In genomic region chr9:32491484-32491883, GRCm38 (mm10) we compare ENCODE assay signal across 28 mouse cellular contexts. TPM values are rescaled to one million over a fixed set of nuclear protein-coding genes. Genes with fewer than 3 reads are reported as not detected.
DNase-seq lines count a peak whose midpoint lies in the region; TF ChIP-seq lines count a peak whose summit lies in the region.
"Had no signal": no experiment of that assay in that cellular context is flagged by ENCODE, and none has a peak within 500 bp of the region (broad histone marks: within the 10 kb centered on the region; RNA-seq: fewer than 3 reads in every experiment).

No protein-coding gene starts in this region.

- peak overlapping the region; percentile 27; the same call in 1 of the 2 replicates for H3K9ac ChIP-seq in CH12.LX (ENCODE audit: insufficient read depth, low read depth)
- H3K9ac ChIP-seq: embryonic facial prominence, embryonic 13.5 days; forebrain, embryonic 15.5 days; hindbrain, embryonic 15.5 days; liver, embryonic 14.5 days; lung, embryonic 14.5 days; neural tube, embryonic 15.5 days had no signal

- no peak overlapping the region for H3K27ac ChIP-seq in layer of hippocampus, adult 2 months
- peak overlapping the region; percentile 32; the same call in 1 of the 2 replicates for H3K27ac ChIP-seq in CH12.LX (ENCODE audit: insufficient read depth, low read depth)
- H3K27ac ChIP-seq: embryonic facial prominence, embryonic 13.5 days; forebrain, embryonic 10.5 days; forebrain, embryonic 15.5 days; hindbrain, embryonic 10.5 days; hindbrain, embryonic 15.5 days; liver, embryonic 14.5 days; neural tube, embryonic 15.5 days had no signal

- TF ChIP-seq CTCF in layer of hippocampus, adult 2 months (conservative IDR thresholded peaks at IDR 0.05) = no peak
- no peak for TF ChIP-seq CTCF in CH12.LX (conservative IDR thresholded peaks at IDR 0.05 in 1 of 2, IDR thresholded peaks at IDR 0.05 in 1 of 2; ENCODE audit: low read depth in 2 of 2, low read length in 2 of 2)

- DNase-seq in layer of hippocampus, postnatal 14 days (ENCODE audit: low spot score in 2 of 2) = peak; percentile 40 to 54
- no peak for DNase-seq in layer of hippocampus, adult 2 months (ENCODE audit: low spot score in 2 of 2)
- DNase-seq in CH12.LX (ENCODE audit: extremely low read depth) = no peak
- DNase-seq in cerebellum, adult 18-20 months = peak; percentile 8 to 30
- DNase-seq in cerebellum, postnatal 10 days = peak; percentile 69 to 78
- DNase-seq in right cerebral cortex, postnatal 4 days = no peak
- DNase-seq in heart, adult 8-10 months (ENCODE audit: low spot score) = no peak
- DNase-seq in spleen, adult 12 weeks (ENCODE audit: low spot score) = no peak
- DNase-seq: heart, postnatal 14 days; kidney, adult 18-20 months; kidney, postnatal 36 days; layer of hippocampus, postnatal 36 days; liver; lung, embryonic 14.5 days; lung, postnatal 36 days; midbrain, embryonic 14.5 days; retina, postnatal 1 day; right cerebral cortex, postnatal 14 days; spleen, adult 18-20 months; thymus, adult 18-20 months; thymus, postnatal 25 days had no signal

- peaks cover 0 to 24% of the 10 kb centered on the region in 2 experiments for H3K36me3 ChIP-seq in CH12.LX (replicated peaks in 1 of 2; ENCODE audit: control insufficient read depth in 1 of 2, insufficient read depth in 1 of 2, low read length in 1 of 2)
- H3K36me3 ChIP-seq: embryonic facial prominence, embryonic 13.5 days; forebrain, embryonic 10.5 days; forebrain, embryonic 15.5 days; hindbrain, embryonic 10.5 days; hindbrain, embryonic 15.5 days; neural tube, embryonic 15.5 days had no signal

- H3K27me3 ChIP-seq in CH12.LX (replicated peaks) = no peaks in the 10 kb centered on the region
- H3K27me3 ChIP-seq: embryonic facial prominence, embryonic 13.5 days; forebrain, embryonic 15.5 days; hindbrain, embryonic 15.5 days; neural tube, embryonic 15.5 days had no signal

- H3K4me3 ChIP-seq in layer of hippocampus, adult 2 months = no peak overlapping the region
- H3K4me3 ChIP-seq in CH12.LX (replicated peaks in 1 of 3; ENCODE audit: low read depth in 2 of 3, low read length in 2 of 3, poor library complexity in 1 of 3) = no peak overlapping the region
- H3K4me3 ChIP-seq: embryonic facial prominence, embryonic 13.5 days; forebrain, embryonic 10.5 days; forebrain, embryonic 15.5 days; hindbrain, embryonic 10.5 days; hindbrain, embryonic 15.5 days; neural tube, embryonic 15.5 days had no signal

- TF ChIP-seq POLR2A in CH12.LX (IDR thresholded peaks at IDR 0.05; ENCODE audit: low read depth, low read length) = no peak

- H3K4me1 ChIP-seq in CH12.LX (ENCODE audit: control insufficient read depth in 1 of 2, insufficient read depth in 2 of 2) = peaks cover 52 to 93% of the 10 kb centered on the region in 2 experiments

- dilution Hi-C loops in CH12.LX (cut with MboI; ENCODE audit: extremely low pct_ligation_motif_present, extremely low pct_unique_long_range_greater_than_20kb, low sequenced_read_pairs) = no loop called here

- H3K79me2 ChIP-seq in CH12.LX (replicated peaks; ENCODE audit: control insufficient read depth, extremely low read depth, insufficient read depth, poor library complexity, severe bottlenecking) = peaks cover 49% of the 10 kb centered on the region

- H3K9me3 ChIP-seq in CH12.LX (replicated peaks; ENCODE audit: low read length) = no peaks in the 10 kb centered on the region
- H3K9me3 ChIP-seq: embryonic facial prominence, embryonic 13.5 days; forebrain, embryonic 10.5 days; forebrain, embryonic 15.5 days; hindbrain, embryonic 10.5 days; hindbrain, embryonic 15.5 days; neural tube, embryonic 15.5 days had no signal

- TF ChIP-seq EP300 in CH12.LX (IDR thresholded peaks at IDR 0.05; ENCODE audit: low read length) = no peak

- H3K4me2 ChIP-seq in CH12.LX (ENCODE audit: insufficient read depth, low read depth, poor library complexity, severe bottlenecking) = no peak overlapping the region
- H3K4me2 ChIP-seq: embryonic facial prominence, embryonic 13.5 days; forebrain, embryonic 15.5 days; hindbrain, embryonic 15.5 days; lung, embryonic 14.5 days; neural tube, embryonic 15.5 days had no signal

- no peak for TF ChIP-seq RAD21 in CH12.LX (IDR thresholded peaks at IDR 0.05; ENCODE audit: low read depth, low read length)

- in situ Hi-C loops in CH12.LX (cut with MboI; ENCODE audit: low pct_ligation_motif_present, low pct_unique_long_range_greater_than_20kb, low sequenced_read_pairs) = no loop called here

TF ChIP-seq in CH12.LX, 34 proteins besides CTCF, POLR2A, EP300 and RAD21:
- TF ChIP-seq JUN (IDR thresholded peaks at IDR 0.05; ENCODE audit: insufficient read depth, low read depth, low read length) (no peak), ELF1 (IDR thresholded peaks at IDR 0.05; ENCODE audit: low read depth, low read length) (no peak), MAX (IDR thresholded peaks at IDR 0.05; ENCODE audit: low read length) (no peak), CHD1 (IDR thresholded peaks at IDR 0.05; ENCODE audit: low read depth, low read length) (no peak), MEF2A (IDR thresholded peaks at IDR 0.05; ENCODE audit: borderline replicate concordance, low read depth, low read length) (no peak), PAX5 (IDR thresholded peaks at IDR 0.05; ENCODE audit: low read length) (no peak), NELFE (IDR thresholded peaks at IDR 0.05; ENCODE audit: low read depth, low read length) (no peak), HCFC1 (IDR thresholded peaks at IDR 0.05; ENCODE audit: low read depth, low read length) (no peak), SMC3 (IDR thresholded peaks at IDR 0.05; ENCODE audit: low read depth, low read length) (no peak), JUND (conservative IDR thresholded peaks at IDR 0.05; ENCODE audit: low read depth, low read length) (no peak), USF2 (conservative IDR thresholded peaks at IDR 0.05; ENCODE audit: low read depth, low read length) (no peak), RCOR1 (conservative IDR thresholded peaks at IDR 0.05; ENCODE audit: low read depth, low read length) (no peak)

RNA-seq across cellular contexts. Expression of gene Fli1, which starts 51.2 kb away (rescaled TPM):
- total RNA-seq in layer of hippocampus, postnatal 14 days (2021) = 1 to 10 TPM; 6.1 to 6.7 TPM
- 1 to 10 TPM; 4.0 to 4.3 TPM for total RNA-seq in layer of hippocampus, adult 2 months (2021)
- total RNA-seq in CH12.LX (2012; rRNA removed) (20.8 and 23.3 TPM in 2 replicates), CH12.LX (2014; rRNA removed) (29.3 TPM in 2 replicates)
- 20.3 and 20.6 TPM in 2 replicates for polyA plus RNA-seq in CH12.LX (2012; ENCODE audit: insufficient read length, low read depth)
- 10 to 100 TPM; 18.5 to 30.7 (median 20.8) TPM for total RNA-seq in heart, adult 8-10 months (2022)

Comparison
In these comparisons a context has a peak if more than half of its experiments do, and no peak if none do; other contexts are left out.
1. DNase-seq: peak in layer of hippocampus, postnatal 14 days (2 of 2), cerebellum, adult 18-20 months (2 of 2) and cerebellum, postnatal 10 days (2 of 2); none in layer of hippocampus, adult 2 months (0 of 2), CH12.LX (single experiment), right cerebral cortex, postnatal 4 days (single experiment), heart, adult 8-10 months (single experiment) and spleen, adult 12 weeks (single experiment).